17 mouse cellular contexts compared by ENCODE assay signal in the genomic region with DNA sequence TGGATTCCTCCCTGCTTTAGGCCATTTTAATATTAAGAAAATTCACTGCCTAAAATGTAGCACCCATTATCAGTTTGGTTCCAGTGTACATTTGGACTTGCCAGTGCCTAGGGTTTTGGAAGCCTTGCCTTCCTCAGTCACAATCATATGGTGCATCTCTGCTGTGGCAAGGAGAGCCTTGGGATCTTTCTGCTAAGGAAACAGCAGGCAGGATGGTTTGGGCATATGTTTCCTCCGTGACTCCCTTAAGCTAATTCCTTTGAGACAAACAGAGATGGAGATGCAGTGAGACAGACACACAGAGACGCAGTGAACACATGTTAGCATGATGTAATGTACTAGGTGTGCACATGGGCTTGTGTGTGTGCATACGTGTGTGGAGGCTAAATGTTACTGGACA. TPM values are rescaled to one million over a fixed set of nuclear protein-coding genes. Genes with fewer than 3 reads are reported as not detected.
A peak's percentile ranks its signal among the peaks of the same experiment; 100 is the strongest.
DNase-seq lines count a peak whose midpoint lies in the region; ATAC-seq lines count a peak whose summit lies in the region.
"Had no signal": no experiment of that assay in that cellular context is flagged by ENCODE, and none has a peak within 500 bp of the region (broad histone marks: within the 10 kb centered on the region; RNA-seq: fewer than 3 reads in every experiment).

No protein-coding gene starts in this region.

- no peaks in the 10 kb centered on the region for H3K36me3 ChIP-seq in forebrain, embryonic 15.5 days
- no peaks in the 10 kb centered on the region for H3K36me3 ChIP-seq in forebrain, embryonic 10.5 days (replicated peaks)
- H3K36me3 ChIP-seq: embryonic facial prominence, embryonic 10.5 days; heart, embryonic 13.5 days; hindbrain, embryonic 15.5 days had no signal

- H3K4me1 ChIP-seq in forebrain, embryonic 15.5 days = no peaks in the 10 kb centered on the region
- H3K4me1 ChIP-seq in forebrain, embryonic 10.5 days = no peaks in the 10 kb centered on the region
- H3K4me1 ChIP-seq: embryonic facial prominence, embryonic 10.5 days; heart, embryonic 13.5 days; hindbrain, embryonic 15.5 days had no signal

- ATAC-seq in forebrain, embryonic 15.5 days (replicated peaks) = no peak
- no peak for ATAC-seq in cerebellum, adult (ENCODE audit: insufficient number of reproducible peaks, low FRiP score, low TSS enrichment)

- WGBS in forebrain, embryonic 15.5 days = 71% methylated on average over 3 of the region's 3 CpGs
- 88% methylated on average over 3 of the region's 3 CpGs for WGBS in forebrain, embryonic 10.5 days

- no peak overlapping the region for H3K4me2 ChIP-seq in forebrain, embryonic 15.5 days (replicated peaks)
- H3K4me2 ChIP-seq: heart, embryonic 13.5 days; hindbrain, embryonic 15.5 days had no signal

- no peak overlapping the region for H3K9ac ChIP-seq in forebrain, embryonic 15.5 days (replicated peaks)
- H3K9ac ChIP-seq: heart, embryonic 13.5 days; hindbrain, embryonic 15.5 days had no signal

- no peak overlapping the region for H3K4me3 ChIP-seq in forebrain, embryonic 15.5 days
- no peak overlapping the region for H3K4me3 ChIP-seq in forebrain, embryonic 10.5 days
- H3K4me3 ChIP-seq: embryonic facial prominence, embryonic 10.5 days; heart, embryonic 13.5 days; hindbrain, embryonic 15.5 days had no signal

- H3K27ac ChIP-seq in forebrain, embryonic 15.5 days (replicated peaks) = peak overlapping the region; percentile 54
- H3K27ac ChIP-seq in forebrain, embryonic 10.5 days = no peak overlapping the region
- H3K27ac ChIP-seq: embryonic facial prominence, embryonic 10.5 days; heart, embryonic 13.5 days; hindbrain, embryonic 15.5 days had no signal

- H3K27me3 ChIP-seq in forebrain, embryonic 15.5 days = no peaks in the 10 kb centered on the region
- no peaks in the 10 kb centered on the region for H3K27me3 ChIP-seq in forebrain, embryonic 10.5 days (ENCODE audit: poor library complexity, severe bottlenecking)
- H3K27me3 ChIP-seq: heart, embryonic 13.5 days; hindbrain, embryonic 15.5 days had no signal

- H3K9me3 ChIP-seq in forebrain, embryonic 15.5 days = no peaks in the 10 kb centered on the region
- H3K9me3 ChIP-seq in forebrain, embryonic 10.5 days = no peaks in the 10 kb centered on the region
- H3K9me3 ChIP-seq: embryonic facial prominence, embryonic 10.5 days; heart, embryonic 13.5 days; hindbrain, embryonic 15.5 days had no signal

- no peak for DNase-seq in forebrain, embryonic 10.5 days (ENCODE audit: extremely low spot score, low spot score)
- DNase-seq in layer of hippocampus, adult 11-12 months (ENCODE audit: low spot score) = peak; percentile 45
- DNase-seq in layer of hippocampus, postnatal 25 days (ENCODE audit: extremely low spot score in 1 of 2, low spot score in 1 of 2) = no peak
- peak; percentile 38 to 49 for DNase-seq in layer of hippocampus, adult 8-10 months (ENCODE audit: low spot score in 2 of 2)
- no peak for DNase-seq in right cerebral cortex, postnatal 25 days
- DNase-seq: adrenal gland, postnatal 10 days; cerebellum, adult 2 months; cerebellum, postnatal 10 days; gastrocnemius, postnatal 36 days; heart, adult 11 months; heart, postnatal 36 days had no signal

RNA-seq across cellular contexts. Expression of a gene that starts 7.8 kb away (rescaled TPM):
- 82.7 and 117 TPM in 2 replicates for polyA plus RNA-seq in forebrain, embryonic 15.5 days (2015; fragmentation: Nextera tagmentation; extraction: Ambion mirVana)
- 1.1 and 1.3 TPM in 2 replicates for polyA plus RNA-seq in forebrain, embryonic 10.5 days (2016; fragmentation: Nextera tagmentation; extraction: Ambion mirVana)
- total RNA-seq in layer of hippocampus, postnatal 25 days (2021) = 100 to 1,000 TPM; 133 to 144 TPM
- 100 to 1,000 TPM; 136 to 150 (median 140) TPM for total RNA-seq in layer of hippocampus, adult 8-10 months (2022)
- total RNA-seq: MEL had no signal

Comparison
In these comparisons a context has a peak if more than half of its experiments do, and no peak if none do; other contexts are left out.
1. DNase-seq: peak in layer of hippocampus, adult 11-12 months (single experiment) and layer of hippocampus, adult 8-10 months (2 of 2); none in forebrain, embryonic 10.5 days (single experiment), layer of hippocampus, postnatal 25 days (0 of 2) and right cerebral cortex, postnatal 25 days (single experiment).